Mouse (Mus musculus) midbrain, embryonic 15.5 days (tissue): ENCODE measurements around the gene Hoxd8. TPM values are rescaled to one million over a fixed set of nuclear protein-coding genes. Genes with fewer than 3 reads are reported as not detected.

Experiments
- ATAC-seq: fragments of 200-750 bp; cut with Nextera tagmentation; replicated peaks from 2 replicates; pipeline ENCODE4 v1.8.0; 2017; ENCODE audit warnings: moderate TSS enrichment
- H3K27ac ChIP-seq: fragments of 300-500 bp; sonication (generic); 2 replicates; pipeline ENCODE4 v1.5.1; 2015; ENCODE audit warnings: mild to moderate bottlenecking, inconsistent platforms
- H3K27me3 ChIP-seq: fragments of 300-500 bp; sonication (generic); replicated peaks from 2 replicates; pipeline ENCODE4 v1.6.1; 2015; ENCODE audit warnings: inconsistent platforms
- H3K36me3 ChIP-seq: fragments of 300-500 bp; sonication (generic); replicated peaks from 2 replicates; pipeline ENCODE4 v1.6.1; 2015; ENCODE audit warnings: inconsistent platforms
- H3K4me1 ChIP-seq: fragments of 300-500 bp; sonication (generic); 2 replicates; pipeline ENCODE4 v1.6.1; 2015; ENCODE audit warnings: inconsistent platforms
- H3K4me2 ChIP-seq: fragments of 300-500 bp; sonication (generic); 2 replicates; pipeline ENCODE4 v1.6.1; 2015; ENCODE audit warnings: inconsistent platforms, mild to moderate bottlenecking, moderate library complexity
- H3K4me3 ChIP-seq: fragments of 300-500 bp; sonication (generic); 2 replicates; pipeline ENCODE4 v1.5.1; 2015; ENCODE audit warnings: mild to moderate bottlenecking, inconsistent platforms
- H3K9ac ChIP-seq: fragments of 300-500 bp; sonication (generic); 2 replicates; pipeline ENCODE4 v1.6.1; 2015; ENCODE audit warnings: mild to moderate bottlenecking, inconsistent platforms
- H3K9me3 ChIP-seq: fragments of 300-500 bp; sonication (generic); 2 replicates; pipeline ENCODE4 v1.6.1; 2016; ENCODE audit warnings: inconsistent platforms
- WGBS: fragments of 180-500 bp; shearing (Covaris S2); methylation state at CpG from one replicate; pipeline ENCODE4 v1.1.7; 2015; ENCODE audit warnings: mixed read lengths; 5-methylcytosine and 5-hydroxymethylcytosine counted together
- polyA plus RNA-seq: library from polyadenylated mRNA; unstranded; fragments of >200 nt; fragmentation: Nextera tagmentation; extraction: Ambion mirVana; gene quantifications from 2 replicates; pipeline ENCODE4 v1.2.1, GENCODE M21; 2015

Hoxd8 gene
- polyA plus RNA-seq, 1 experiment from 2014 or later = 0.10 TPM

DNA sequence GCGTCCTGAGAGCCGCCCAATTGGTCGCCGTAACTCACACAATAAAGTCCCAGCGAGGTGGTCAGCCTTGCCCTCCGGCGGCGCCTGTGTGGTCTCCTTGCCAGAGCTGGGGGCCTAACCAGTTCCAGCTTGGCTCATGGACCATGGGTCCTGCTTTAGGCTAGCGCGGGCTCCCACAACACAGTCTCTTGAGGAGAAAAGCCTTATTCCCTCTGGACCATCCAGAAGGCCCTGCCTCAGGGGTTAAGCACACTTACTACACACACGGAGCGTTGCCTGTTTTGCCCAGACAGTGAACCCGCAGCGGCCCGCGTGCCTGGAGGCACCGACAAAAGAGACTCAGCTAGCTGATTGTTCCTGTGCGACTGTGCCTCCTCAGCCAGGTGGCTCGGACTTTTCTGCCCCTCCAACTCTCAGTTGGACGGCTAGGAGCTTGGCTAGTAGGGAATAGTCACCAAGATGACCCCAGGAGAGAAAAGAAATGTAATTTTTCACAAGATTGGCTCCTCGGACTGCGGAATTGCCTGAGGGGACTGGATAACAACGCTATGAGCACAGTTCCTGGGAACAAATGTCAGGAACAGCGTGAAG lies 30.5 kb upstream of the Hoxd8 start:
- ATAC-seq = no peak
- Histone ChIP-seq H3K9me3 (no peaks in the 10 kb centered on the region), H3K36me3 (no peaks in the 10 kb centered on the region), H3K27me3 (peaks cover 97% of the 10 kb centered on the region), H3K9ac (no peak overlapping the region), H3K4me1 (peaks cover 4% of the 10 kb centered on the region; the same call in 1 of the 2 replicates), H3K27ac (no peak overlapping the region), H3K4me3 (no peak overlapping the region), H3K4me2 (no peak overlapping the region)
- WGBS = 2% methylated on average over 24 of the region's 24 CpGs

GRCm38 (mm10) chr2:74674881-74675665 lies 29.3 kb upstream of the Hoxd8 start, which contains the start of gene Hoxd12:
Hoxd12 (plus strand) TSS chr2:74675013.
- Histone ChIP-seq H3K4me1 (peaks cover 4% of the 10 kb centered on the region; the same call in 1 of the 2 replicates), H3K9ac (no peak within 1 kb of the TSS), H3K27me3 (peaks cover 97% of the 10 kb centered on the region), H3K4me2 (no peak within 1 kb of the TSS), H3K36me3 (no peaks in the 10 kb centered on the region), H3K27ac (no peak within 1 kb of the TSS), H3K4me3 (no peak within 1 kb of the TSS), H3K9me3 (no peaks in the 10 kb centered on the region)
- WGBS = 3% methylated on average over 47 of the region's 47 CpGs
- no peak for ATAC-seq

GRCm38 (mm10) chr2:74675666-74676282 lies 28.6 kb upstream of the Hoxd8 start:
- no peak overlapping the region for H3K4me2 ChIP-seq
- no peak overlapping the region for H3K9ac ChIP-seq
- H3K9me3 ChIP-seq = no peaks in the 10 kb centered on the region
- H3K27me3 ChIP-seq = peaks cover 99% of the 10 kb centered on the region
- peaks cover 4% of the 10 kb centered on the region; the same call in 1 of the 2 replicates for H3K4me1 ChIP-seq
- 4% methylated on average over 24 of the region's 24 CpGs for WGBS
- no peak overlapping the region for H3K27ac ChIP-seq
- ATAC-seq = no peak
- H3K4me3 ChIP-seq = no peak overlapping the region
- H3K36me3 ChIP-seq = no peaks in the 10 kb centered on the region

DNA sequence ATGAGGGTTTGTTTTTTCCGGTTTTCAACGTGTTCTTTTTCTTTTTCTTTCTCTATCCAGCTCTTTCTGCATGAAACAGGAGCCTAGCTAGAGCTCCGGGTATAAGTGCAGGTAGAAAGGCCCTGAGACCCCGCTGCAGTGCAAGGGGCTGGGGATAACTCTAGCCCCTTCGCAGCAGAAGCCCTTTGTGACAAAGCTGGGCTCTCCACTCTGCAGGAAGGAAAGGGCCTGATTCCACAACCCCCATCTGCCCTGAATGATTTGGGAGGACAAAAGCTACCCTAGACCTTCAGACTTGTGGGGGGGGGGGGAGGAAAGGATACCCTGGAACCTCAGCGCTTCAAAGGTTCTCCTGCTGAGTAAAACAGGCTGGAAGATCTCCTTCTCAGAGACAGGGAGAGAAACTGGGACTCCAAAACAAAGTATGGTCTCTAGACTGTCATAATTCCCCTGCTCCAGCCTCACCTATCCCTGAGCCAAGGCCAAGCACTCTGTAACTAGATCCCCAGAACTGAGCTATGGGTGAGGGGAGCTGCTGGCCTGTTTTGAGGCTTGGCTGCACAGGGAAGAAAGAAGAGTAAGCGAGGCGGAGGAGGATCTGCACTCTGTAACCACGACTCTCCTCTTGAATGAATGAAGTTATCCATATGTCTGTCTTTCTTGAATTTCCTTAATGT lies 27.9 kb upstream of the Hoxd8 start:
- Histone ChIP-seq H3K4me3 (no peak overlapping the region), H3K4me2 (no peak overlapping the region), H3K27ac (no peak overlapping the region), H3K9ac (no peak overlapping the region), H3K27me3 (peaks cover 100% of the 10 kb centered on the region), H3K4me1 (peaks cover 4% of the 10 kb centered on the region; the same call in 1 of the 2 replicates), H3K36me3 (no peaks in the 10 kb centered on the region), H3K9me3 (no peaks in the 10 kb centered on the region)
- 2% methylated on average over 9 of the region's 9 CpGs for WGBS
- ATAC-seq = no peak

DNA sequence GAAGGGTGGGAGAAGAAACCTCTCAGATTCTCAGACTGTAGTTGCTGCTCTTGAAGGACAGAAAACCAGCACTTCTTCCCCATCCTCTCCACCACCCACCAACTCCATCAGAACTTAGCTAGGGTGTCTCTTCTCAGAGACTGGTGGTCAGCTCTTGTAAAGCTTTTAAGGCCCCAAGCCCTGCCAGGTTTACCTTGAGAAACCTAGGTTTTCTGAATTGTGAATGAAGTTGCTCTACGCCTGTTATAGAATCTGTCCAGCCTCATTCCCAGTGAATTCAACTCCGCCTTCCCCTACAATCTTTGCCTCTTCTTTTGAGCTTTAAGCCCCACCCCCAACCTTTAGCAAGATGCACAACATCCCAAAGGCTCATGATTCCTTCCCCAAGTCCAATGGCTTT lies 27.3 kb upstream of the Hoxd8 start:
- H3K4me2 ChIP-seq = no peak overlapping the region
- no peaks in the 10 kb centered on the region for H3K9me3 ChIP-seq
- WGBS = 14% methylated on average over 2 of the region's 2 CpGs
- ATAC-seq = no peak
- no peaks in the 10 kb centered on the region for H3K36me3 ChIP-seq
- H3K4me3 ChIP-seq = no peak overlapping the region
- H3K27me3 ChIP-seq = peaks cover 100% of the 10 kb centered on the region
- H3K9ac ChIP-seq = no peak overlapping the region
- peaks cover 7% of the 10 kb centered on the region; the same call in 1 of the 2 replicates for H3K4me1 ChIP-seq
- H3K27ac ChIP-seq = no peak overlapping the region

- Histone ChIP-seq H3K9me3 (no peaks in the 10 kb centered on the region), H3K36me3 (no peaks in the 10 kb centered on the region), H3K27ac (no peak within 1 kb of the TSS), H3K4me3 (no peak within 1 kb of the TSS), H3K4me2 (no peak within 1 kb of the TSS), H3K9ac (no peak within 1 kb of the TSS), H3K4me1 (peaks cover 10% of the 10 kb centered on the region; the same call in 1 of the 2 replicates), H3K27me3 (peaks cover 99% of the 10 kb centered on the region)
- no peak for ATAC-seq
- WGBS = 1% methylated on average over 15 of the region's 15 CpGs
Observed at GRCm38 (mm10) chr2:74678891-74679595, 25.4 kb upstream of the Hoxd8 start, which contains the start of gene Hoxd11. Hoxd11 (plus strand) TSS chr2:74679557.

- H3K4me3 ChIP-seq = no peak overlapping the region
- no peak overlapping the region for H3K27ac ChIP-seq
- H3K9me3 ChIP-seq = no peaks in the 10 kb centered on the region
- H3K4me2 ChIP-seq = no peak overlapping the region
- H3K9ac ChIP-seq = no peak overlapping the region
- WGBS = 2% methylated on average over 26 of the region's 26 CpGs
- peaks cover 10% of the 10 kb centered on the region; the same call in 1 of the 2 replicates for H3K4me1 ChIP-seq
- peaks cover 99% of the 10 kb centered on the region for H3K27me3 ChIP-seq
- ATAC-seq = no peak
- no peaks in the 10 kb centered on the region for H3K36me3 ChIP-seq
Observed at GRCm38 (mm10) chr2:74679596-74679971, 24.8 kb upstream of the Hoxd8 start.

GRCm38 (mm10) chr2:74679980-74680379 lies 24.4 kb upstream of the Hoxd8 start:
- WGBS = under 1% methylated on average over 23 of the region's 23 CpGs
- no peak for ATAC-seq
- Histone ChIP-seq H3K27ac (no peak overlapping the region), H3K4me2 (no peak overlapping the region), H3K27me3 (peaks cover 99% of the 10 kb centered on the region), H3K4me3 (no peak overlapping the region), H3K36me3 (no peaks in the 10 kb centered on the region), H3K9me3 (no peaks in the 10 kb centered on the region), H3K4me1 (peaks cover 10% of the 10 kb centered on the region; the same call in 1 of the 2 replicates), H3K9ac (no peak overlapping the region)

DNA sequence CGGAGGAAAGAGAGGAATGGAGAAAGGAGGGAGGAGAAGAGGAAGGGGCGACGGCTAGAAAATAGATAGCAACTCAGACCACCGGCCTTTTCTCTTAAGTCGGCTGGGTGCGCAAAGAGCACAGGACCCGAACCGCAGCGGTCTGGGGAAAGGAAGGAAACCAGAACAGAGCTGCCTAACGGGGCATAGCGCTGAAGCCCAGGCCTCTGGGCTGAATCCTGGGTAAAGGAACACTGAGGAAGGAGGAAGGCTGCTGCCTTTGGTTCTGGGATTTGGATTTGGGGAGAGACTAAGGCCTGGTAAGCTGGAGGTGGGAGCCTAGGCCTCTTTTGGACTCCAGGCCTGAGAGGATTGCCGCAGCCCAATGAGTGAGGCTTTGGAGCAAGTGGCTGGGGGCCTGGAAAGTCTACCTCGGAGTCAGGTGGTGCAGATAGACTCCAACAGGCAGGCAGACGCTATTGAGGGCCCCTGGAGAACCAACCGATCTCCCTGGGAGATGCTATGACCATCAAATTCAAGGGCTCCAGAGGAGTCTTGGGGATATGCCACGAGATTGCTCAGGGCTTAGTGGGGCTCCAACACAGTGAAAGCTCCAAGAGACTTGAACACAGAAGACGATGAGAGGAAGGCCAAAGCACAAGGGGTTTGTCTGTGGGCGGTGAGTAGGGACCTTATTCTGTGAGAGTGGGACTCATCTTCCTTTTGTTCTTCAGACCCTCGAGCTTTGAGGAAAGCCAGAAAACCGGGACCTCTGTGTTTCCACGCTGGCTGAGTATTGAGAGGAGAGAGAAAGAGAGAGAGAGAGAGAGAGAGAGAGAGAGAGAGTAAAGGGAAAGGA lies 23.6 kb upstream of the Hoxd8 start:
- Histone ChIP-seq H3K9ac (no peak overlapping the region), H3K9me3 (no peaks in the 10 kb centered on the region), H3K36me3 (no peaks in the 10 kb centered on the region), H3K27ac (no peak overlapping the region), H3K27me3 (peaks cover 98% of the 10 kb centered on the region), H3K4me3 (no peak overlapping the region), H3K4me2 (no peak overlapping the region), H3K4me1 (peaks cover 10% of the 10 kb centered on the region; the same call in 1 of the 2 replicates)
- WGBS = under 1% methylated on average over 21 of the region's 21 CpGs
- ATAC-seq = no peak

DNA sequence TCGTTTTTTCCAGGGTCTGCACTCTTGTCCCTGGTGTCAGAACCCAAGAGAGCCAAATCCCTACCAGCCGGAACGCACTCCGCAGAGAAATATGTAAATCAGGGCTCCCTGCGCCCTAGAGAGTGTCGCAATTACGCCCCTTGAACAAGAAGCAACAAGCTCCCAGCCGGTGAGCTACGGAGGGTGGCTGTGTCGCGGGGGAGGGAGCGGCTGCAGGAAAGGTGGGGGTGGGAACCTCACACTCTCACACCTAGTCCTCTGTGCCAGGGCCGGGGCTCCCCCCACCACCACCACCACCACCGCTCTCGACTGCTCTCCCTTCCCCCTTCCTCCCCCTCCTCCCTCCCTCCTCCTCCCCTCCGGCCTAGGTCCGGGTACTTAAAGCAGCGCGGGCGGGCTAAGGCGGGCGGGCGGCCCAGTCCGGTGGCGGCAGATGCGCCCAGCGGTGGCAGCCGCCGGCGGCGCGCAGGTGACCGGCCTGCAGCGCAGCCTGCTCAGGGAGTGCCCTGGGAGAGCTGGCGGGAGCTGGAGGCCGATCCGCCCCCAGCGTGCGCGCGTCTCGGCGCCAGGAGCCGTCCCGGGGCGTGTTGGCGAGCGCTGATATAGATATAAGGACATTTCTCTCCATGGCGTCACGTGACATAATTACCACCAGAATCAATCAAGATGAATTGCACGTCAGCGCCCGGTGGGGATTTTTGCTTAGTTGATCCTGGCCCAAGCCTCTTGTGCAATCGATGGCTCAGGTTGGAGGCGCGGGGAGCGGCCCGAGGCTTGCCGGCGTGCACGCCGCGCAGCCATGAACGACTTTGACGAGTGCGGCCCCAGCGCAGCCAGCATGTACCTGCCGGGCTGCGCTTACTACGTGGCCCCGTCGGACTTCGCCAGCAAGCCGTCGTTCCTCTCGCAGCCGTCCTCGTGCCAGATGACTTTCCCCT lies 22.6 kb upstream of the Hoxd8 start:
- H3K9me3 ChIP-seq = no peaks in the 10 kb centered on the region
- peaks cover 10% of the 10 kb centered on the region; the same call in 1 of the 2 replicates for H3K4me1 ChIP-seq
- WGBS = under 1% methylated on average over 70 of the region's 78 CpGs
- no peak overlapping the region for H3K4me2 ChIP-seq
- ATAC-seq = 0 out of 2 replicates have a peak, but pooled peaks have one; percentile 14
- no peak overlapping the region for H3K9ac ChIP-seq
- no peaks in the 10 kb centered on the region for H3K36me3 ChIP-seq
- H3K27me3 ChIP-seq = peaks cover 94% of the 10 kb centered on the region
- H3K27ac ChIP-seq = no peak overlapping the region
- H3K4me3 ChIP-seq = no peak overlapping the region
